Mouse (Mus musculus): ENCODE measurements at regions not wholly inside any gene's neighbourhood (a gene's known extent, or its start where the extent isn't known, plus 50 kb on each side); places are given as distances from the start of the nearest gene placed in this dataset.

DNA sequence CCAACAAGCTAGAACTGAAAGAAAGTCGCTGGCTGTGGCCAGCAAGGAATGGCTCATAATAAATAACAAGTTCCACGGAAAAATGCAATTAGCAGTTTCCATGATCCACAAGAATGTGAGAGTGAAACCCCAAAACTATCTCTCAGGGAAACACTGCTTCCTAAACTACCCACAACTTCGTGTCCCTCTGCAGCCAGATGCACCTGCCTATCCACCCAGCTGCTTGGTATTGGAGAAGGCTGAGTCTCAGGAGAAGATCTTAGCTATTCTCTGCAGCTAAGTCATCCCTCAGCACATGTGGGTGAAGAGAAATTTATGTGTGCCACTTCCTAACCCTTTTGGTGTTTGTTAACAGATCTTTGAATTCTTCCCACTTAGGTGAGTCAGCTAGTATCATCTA lies 126.4 kb upstream of the Trp63 start:
- H3K27me3 ChIP-seq (replicated peaks; ENCODE audit: control insufficient read depth, insufficient read depth, low read length) = no peaks in the 10 kb centered on the region
- no peaks in the 10 kb centered on the region for H3K9me3 ChIP-seq (ENCODE audit: control insufficient read depth, low read length)
- 71% methylated on average over 3 of the region's 3 CpGs for WGBS
- H3K4me2 ChIP-seq (ENCODE audit: low read depth, low read length) = no peak overlapping the region
- H3K9ac ChIP-seq (ENCODE audit: low read depth, low read length) = no peak overlapping the region
- ATAC-seq = no peak
- no peaks in the 10 kb centered on the region for H3K4me1 ChIP-seq (ENCODE audit: control insufficient read depth, insufficient read depth, low read length)
- no peak overlapping the region for H3K4me3 ChIP-seq (ENCODE audit: low read length)
- no peaks in the 10 kb centered on the region for H3K36me3 ChIP-seq (ENCODE audit: control insufficient read depth, insufficient read depth, low read length)
- H3K27ac ChIP-seq (ENCODE audit: low read length) = no peak overlapping the region

DNA sequence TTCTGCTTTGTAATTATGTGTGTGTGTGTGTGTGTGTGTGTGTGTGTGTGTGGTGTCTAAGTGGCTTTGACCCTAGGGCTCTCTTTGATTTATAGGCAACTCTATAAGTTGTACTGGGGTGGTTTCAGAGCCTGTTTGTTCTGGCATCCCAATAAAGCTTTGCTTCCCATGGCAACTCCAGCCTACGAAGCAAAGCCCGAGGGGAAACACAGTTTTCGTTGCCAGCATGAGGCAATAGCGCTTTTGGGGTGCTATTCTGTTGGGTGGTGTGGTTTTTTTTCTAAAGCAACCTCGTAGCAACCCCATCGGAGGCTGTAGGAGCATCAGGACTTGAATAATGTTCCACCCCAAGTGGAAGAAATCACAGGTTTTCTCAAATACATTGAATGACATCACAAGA lies 103.3 kb upstream of the Trp63 start:
- Histone ChIP-seq H3K4me1 (ENCODE audit: control insufficient read depth, insufficient read depth, low read length) (0 out of 2 replicates have a peak, but pooled peaks cover 2% of the 10 kb centered on the region), H3K27me3 (replicated peaks; ENCODE audit: control insufficient read depth, insufficient read depth, low read length) (no peaks in the 10 kb centered on the region), H3K4me3 (ENCODE audit: low read length) (no peak overlapping the region), H3K27ac (ENCODE audit: low read length) (no peak overlapping the region), H3K9me3 (ENCODE audit: control insufficient read depth, low read length) (no peaks in the 10 kb centered on the region), H3K4me2 (ENCODE audit: low read depth, low read length) (no peak overlapping the region), H3K9ac (ENCODE audit: low read depth, low read length) (no peak overlapping the region), H3K36me3 (ENCODE audit: control insufficient read depth, insufficient read depth, low read length) (no peaks in the 10 kb centered on the region)
- WGBS = 76% methylated on average over 6 of the region's 6 CpGs
- no peak for ATAC-seq

DNA sequence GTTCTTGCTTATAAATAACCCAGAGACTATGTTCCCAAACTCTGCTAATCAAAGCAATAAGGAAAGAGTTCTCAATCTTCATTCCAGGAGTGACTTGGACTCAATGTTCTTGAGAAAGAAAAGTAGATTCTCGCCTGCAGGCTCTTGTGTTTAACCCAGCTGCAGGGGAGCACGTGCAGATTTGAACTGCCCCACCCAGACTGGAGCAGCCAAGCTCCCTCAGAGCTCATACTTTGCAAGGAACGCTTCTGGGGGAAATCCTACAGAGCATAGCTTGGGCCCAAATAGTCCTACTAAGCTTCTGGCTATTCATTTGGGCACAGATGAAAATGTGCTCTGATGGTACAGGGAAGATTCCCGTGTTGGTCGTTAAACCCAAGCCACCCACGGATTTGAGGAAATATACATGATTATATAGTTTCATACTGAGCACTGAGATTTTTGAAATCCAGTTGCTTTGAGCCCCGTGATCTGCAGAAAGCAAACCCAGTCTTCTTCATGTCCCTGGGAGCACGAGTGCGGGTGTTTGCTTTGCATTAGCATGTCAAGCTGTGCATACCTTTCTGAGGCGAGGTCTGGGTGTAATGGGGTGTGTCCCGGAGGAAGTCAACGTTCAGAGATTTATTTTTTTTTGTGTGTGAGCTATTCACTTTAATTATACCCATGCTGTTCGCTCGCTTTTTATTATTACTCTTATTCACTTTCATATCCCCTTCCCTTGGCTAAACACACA lies 99.1 kb upstream of the Trp63 start:
- H3K27ac ChIP-seq (ENCODE audit: low read length) = peak overlapping the region; percentile 31; the same call in 1 of the 2 replicates
- H3K4me2 ChIP-seq (ENCODE audit: low read depth, low read length) = peak overlapping the region; percentile 31
- 0 out of 2 replicates have a peak, but pooled peaks cover 2% of the 10 kb centered on the region for H3K4me1 ChIP-seq (ENCODE audit: control insufficient read depth, insufficient read depth, low read length)
- no peak overlapping the region for H3K4me3 ChIP-seq (ENCODE audit: low read length)
- peak; percentile 98 for ATAC-seq
- H3K36me3 ChIP-seq (ENCODE audit: control insufficient read depth, insufficient read depth, low read length) = no peaks in the 10 kb centered on the region
- H3K27me3 ChIP-seq (replicated peaks; ENCODE audit: control insufficient read depth, insufficient read depth, low read length) = no peaks in the 10 kb centered on the region
- no peak overlapping the region for H3K9ac ChIP-seq (ENCODE audit: low read depth, low read length)
- WGBS = 54% methylated on average over 14 of the region's 14 CpGs
- no peaks in the 10 kb centered on the region for H3K9me3 ChIP-seq (ENCODE audit: control insufficient read depth, low read length)

DNA sequence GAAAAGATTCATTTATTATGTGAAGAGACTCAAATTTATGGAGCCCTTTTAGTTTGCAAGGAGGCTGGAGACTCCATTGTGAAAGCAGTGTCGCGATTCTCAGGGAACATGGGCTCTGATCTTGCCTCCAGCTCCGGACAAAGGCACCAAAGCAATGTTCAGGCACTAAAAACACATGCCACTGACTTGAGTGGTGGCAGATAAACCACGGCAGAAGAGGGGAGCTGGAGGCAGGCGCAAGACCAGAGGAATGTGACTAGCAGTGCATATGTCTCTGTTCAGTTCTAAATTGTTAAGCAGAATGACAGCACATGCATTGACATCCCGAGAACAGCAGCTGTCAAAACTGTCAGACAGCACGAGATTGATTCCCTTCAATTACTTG lies 98.5 kb upstream of the Trp63 start:
- Histone ChIP-seq H3K9ac (ENCODE audit: low read depth, low read length) (0 out of 2 replicates have a peak overlapping the region, but pooled peaks have one; percentile 29), H3K27me3 (replicated peaks; ENCODE audit: control insufficient read depth, insufficient read depth, low read length) (no peaks in the 10 kb centered on the region), H3K4me3 (ENCODE audit: low read length) (no peak overlapping the region), H3K4me2 (ENCODE audit: low read depth, low read length) (peak overlapping the region; percentile 31), H3K36me3 (ENCODE audit: control insufficient read depth, insufficient read depth, low read length) (no peaks in the 10 kb centered on the region), H3K9me3 (ENCODE audit: control insufficient read depth, low read length) (no peaks in the 10 kb centered on the region), H3K4me1 (ENCODE audit: control insufficient read depth, insufficient read depth, low read length) (0 out of 2 replicates have a peak, but pooled peaks cover 2% of the 10 kb centered on the region), H3K27ac (ENCODE audit: low read length) (0 out of 2 replicates have a peak overlapping the region, but pooled peaks have one; percentile 30)
- 44% methylated on average over 7 of the region's 7 CpGs for WGBS
- peak; percentile 51 for ATAC-seq

DNA sequence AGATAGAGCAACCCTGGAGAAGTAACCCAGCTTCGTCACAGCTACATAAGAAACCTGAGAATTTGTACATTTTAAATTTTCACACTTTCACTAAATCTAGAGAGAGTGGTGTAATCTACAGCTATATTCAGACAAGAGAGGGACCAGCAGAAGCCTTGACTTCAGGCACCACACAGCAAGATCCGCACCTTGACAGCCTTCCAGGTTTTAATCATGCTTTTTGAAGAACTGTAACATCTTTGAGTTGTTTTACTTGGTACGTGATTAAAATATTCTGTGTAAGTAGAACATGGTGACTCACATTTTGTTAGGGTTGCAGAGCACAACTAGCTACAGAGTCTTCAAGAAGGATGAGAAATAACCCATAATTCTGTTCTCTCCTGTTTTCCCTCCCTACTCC lies 97.6 kb upstream of the Trp63 start:
- 87% methylated on average over 3 of the region's 3 CpGs for WGBS
- no peak for ATAC-seq
- Histone ChIP-seq H3K9me3 (ENCODE audit: control insufficient read depth, low read length) (no peaks in the 10 kb centered on the region), H3K4me3 (ENCODE audit: low read length) (no peak overlapping the region), H3K36me3 (ENCODE audit: control insufficient read depth, insufficient read depth, low read length) (no peaks in the 10 kb centered on the region), H3K9ac (ENCODE audit: low read depth, low read length) (no peak overlapping the region), H3K27me3 (replicated peaks; ENCODE audit: control insufficient read depth, insufficient read depth, low read length) (no peaks in the 10 kb centered on the region), H3K4me1 (ENCODE audit: control insufficient read depth, insufficient read depth, low read length) (0 out of 2 replicates have a peak, but pooled peaks cover 2% of the 10 kb centered on the region), H3K27ac (ENCODE audit: low read length) (no peak overlapping the region), H3K4me2 (ENCODE audit: low read depth, low read length) (no peak overlapping the region)

DNA sequence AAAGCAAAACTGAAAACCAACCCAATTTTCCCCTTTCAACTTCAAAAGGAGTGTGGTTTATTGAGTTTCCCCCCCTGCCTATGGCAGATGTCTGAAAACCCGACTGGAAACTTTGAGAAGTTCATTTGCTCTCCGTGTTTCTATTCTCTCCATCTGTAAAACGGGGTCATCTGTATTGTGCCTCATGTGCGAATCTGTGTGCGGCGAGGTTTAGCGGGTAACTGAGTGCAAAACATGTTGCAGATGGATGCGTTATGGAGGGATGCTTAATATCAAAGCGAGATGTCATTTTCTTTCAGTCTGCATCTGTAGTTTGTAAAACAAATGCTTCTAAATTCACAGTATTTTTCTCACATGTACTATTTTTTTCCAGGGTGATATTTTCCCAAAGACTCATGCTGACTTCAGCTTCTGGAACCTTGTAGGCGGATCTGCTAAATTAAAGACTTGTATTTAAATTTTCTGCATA lies 95.7 kb upstream of the Trp63 start:
- H3K4me1 ChIP-seq (ENCODE audit: control insufficient read depth, insufficient read depth, low read length) = 0 out of 2 replicates have a peak, but pooled peaks cover 2% of the 10 kb centered on the region
- no peaks in the 10 kb centered on the region for H3K27me3 ChIP-seq (replicated peaks; ENCODE audit: control insufficient read depth, insufficient read depth, low read length)
- no peak overlapping the region for H3K9ac ChIP-seq (ENCODE audit: low read depth, low read length)
- H3K4me2 ChIP-seq (ENCODE audit: low read depth, low read length) = no peak overlapping the region
- no peaks in the 10 kb centered on the region for H3K36me3 ChIP-seq (ENCODE audit: control insufficient read depth, insufficient read depth, low read length)
- ATAC-seq = no peak
- WGBS = 78% methylated on average over 10 of the region's 10 CpGs
- no peak overlapping the region for H3K27ac ChIP-seq (ENCODE audit: low read length)
- H3K4me3 ChIP-seq (ENCODE audit: low read length) = no peak overlapping the region
- no peaks in the 10 kb centered on the region for H3K9me3 ChIP-seq (ENCODE audit: control insufficient read depth, low read length)

DNA sequence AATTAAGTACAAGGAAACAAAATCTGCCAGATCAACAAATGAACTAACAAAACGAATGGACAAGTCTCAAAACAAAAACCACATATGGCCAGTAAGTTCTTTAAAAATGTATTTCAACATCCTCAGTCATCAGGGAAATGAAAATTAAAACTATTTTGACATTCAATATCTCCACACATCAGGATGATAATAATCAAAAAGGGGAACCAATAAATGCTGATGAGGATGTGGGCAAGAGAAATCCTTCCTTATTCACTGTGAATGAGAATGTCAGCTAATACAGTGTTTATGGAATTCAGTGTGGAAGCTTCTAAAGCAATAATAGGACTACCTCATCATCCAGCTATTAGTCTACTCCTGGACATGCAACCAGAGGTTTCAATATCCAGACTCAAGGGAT lies 86.1 kb upstream of the Trp63 start:
- no peak overlapping the region for H3K9ac ChIP-seq (ENCODE audit: low read depth, low read length)
- H3K4me3 ChIP-seq (ENCODE audit: low read length) = no peak overlapping the region
- WGBS = 77% methylated on average over 1 of the region's 1 CpGs

DNA sequence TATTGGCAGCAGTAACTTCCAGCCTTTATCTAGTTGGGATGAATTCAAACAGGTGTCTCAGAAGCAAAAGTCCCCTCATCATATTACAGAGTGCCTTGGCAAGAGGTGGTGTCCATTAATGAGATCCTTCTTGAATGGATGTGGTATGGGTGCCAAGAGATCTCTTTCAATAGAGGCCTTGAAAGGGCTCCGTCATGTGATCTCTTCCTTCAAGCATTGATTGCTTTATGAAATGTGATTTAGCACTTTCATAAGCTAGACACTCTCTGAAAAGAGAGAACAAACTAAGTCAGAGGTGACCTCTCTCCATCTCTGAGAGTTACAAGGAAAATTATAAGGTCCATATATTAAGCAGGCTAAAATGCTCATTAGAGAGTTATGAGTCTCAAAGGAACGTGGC lies 80.4 kb upstream of the Trp63 start:
- no peak for ATAC-seq
- Histone ChIP-seq H3K9me3 (ENCODE audit: control insufficient read depth, low read length) (no peaks in the 10 kb centered on the region), H3K4me3 (ENCODE audit: low read length) (no peak overlapping the region), H3K27ac (ENCODE audit: low read length) (no peak overlapping the region), H3K4me2 (ENCODE audit: low read depth, low read length) (no peak overlapping the region), H3K27me3 (replicated peaks; ENCODE audit: control insufficient read depth, insufficient read depth, low read length) (no peaks in the 10 kb centered on the region), H3K9ac (ENCODE audit: low read depth, low read length) (no peak overlapping the region), H3K36me3 (ENCODE audit: control insufficient read depth, insufficient read depth, low read length) (no peaks in the 10 kb centered on the region), H3K4me1 (ENCODE audit: control insufficient read depth, insufficient read depth, low read length) (no peaks in the 10 kb centered on the region)
- WGBS = 84% methylated on average over 2 of the region's 2 CpGs

More for the DNA sequence above, 86.1 kb upstream of the Trp63 start:
- Histone ChIP-seq H3K4me2 (ENCODE audit: low read depth, low read length) (no peak overlapping the region), H3K4me1 (ENCODE audit: control insufficient read depth, insufficient read depth, low read length) (no peaks in the 10 kb centered on the region), H3K36me3 (ENCODE audit: control insufficient read depth, insufficient read depth, low read length) (no peaks in the 10 kb centered on the region), H3K9me3 (ENCODE audit: control insufficient read depth, low read length) (no peaks in the 10 kb centered on the region), H3K27ac (ENCODE audit: low read length) (no peak overlapping the region), H3K27me3 (replicated peaks; ENCODE audit: control insufficient read depth, insufficient read depth, low read length) (no peaks in the 10 kb centered on the region)
- no peak for ATAC-seq

DNA sequence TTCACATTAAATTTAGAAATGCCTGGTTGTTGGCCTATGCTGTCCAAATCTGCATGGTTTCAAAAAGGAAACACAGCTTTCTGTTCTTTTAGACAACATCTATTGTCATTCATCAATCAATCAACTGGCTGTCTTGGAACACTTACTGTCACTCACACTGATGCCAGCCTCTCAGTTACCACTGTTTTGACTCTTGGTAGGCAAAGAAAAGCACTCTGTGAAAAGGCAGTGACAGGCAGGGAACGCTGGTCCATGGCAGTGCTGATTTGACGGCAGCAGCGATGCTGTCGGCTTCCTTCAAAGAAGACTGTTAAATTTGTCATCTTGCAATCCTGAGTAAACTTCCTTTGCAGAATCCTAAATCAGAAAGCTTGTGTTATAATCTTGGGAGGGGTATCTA lies 68.3 kb upstream of the Trp63 start:
- no peaks in the 10 kb centered on the region for H3K9me3 ChIP-seq (ENCODE audit: control insufficient read depth, low read length)
- H3K9ac ChIP-seq (ENCODE audit: low read depth, low read length) = no peak overlapping the region
- no peaks in the 10 kb centered on the region for H3K27me3 ChIP-seq (replicated peaks; ENCODE audit: control insufficient read depth, insufficient read depth, low read length)
- WGBS = 68% methylated on average over 4 of the region's 4 CpGs
- no peaks in the 10 kb centered on the region for H3K36me3 ChIP-seq (ENCODE audit: control insufficient read depth, insufficient read depth, low read length)
- no peak overlapping the region for H3K4me3 ChIP-seq (ENCODE audit: low read length)
- H3K4me1 ChIP-seq (ENCODE audit: control insufficient read depth, insufficient read depth, low read length) = no peaks in the 10 kb centered on the region
- no peak overlapping the region for H3K27ac ChIP-seq (ENCODE audit: low read length)
- no peak overlapping the region for H3K4me2 ChIP-seq (ENCODE audit: low read depth, low read length)
- no peak for ATAC-seq

DNA sequence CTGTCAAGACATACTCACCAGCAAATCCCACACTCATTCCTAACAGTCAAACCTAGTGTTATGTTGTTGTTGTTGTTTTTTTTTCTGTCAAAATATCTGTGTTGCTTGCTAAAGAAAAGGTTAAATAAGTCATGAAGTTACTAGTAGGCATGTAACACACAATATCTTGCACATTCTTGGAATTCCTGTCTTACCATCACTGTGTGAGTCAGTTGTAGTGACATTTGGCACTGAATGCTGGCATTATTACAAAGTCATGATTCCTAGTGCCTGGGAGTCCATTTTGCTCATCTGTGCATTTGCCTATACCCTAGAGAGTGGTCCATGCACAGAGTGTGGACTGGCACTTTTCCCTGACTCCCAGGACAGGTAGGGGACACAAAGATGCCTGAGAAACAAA lies 67.9 kb upstream of the Trp63 start:
- no peak overlapping the region for H3K9ac ChIP-seq (ENCODE audit: low read depth, low read length)
- H3K27ac ChIP-seq (ENCODE audit: low read length) = no peak overlapping the region
- H3K27me3 ChIP-seq (replicated peaks; ENCODE audit: control insufficient read depth, insufficient read depth, low read length) = no peaks in the 10 kb centered on the region
- no peaks in the 10 kb centered on the region for H3K4me1 ChIP-seq (ENCODE audit: control insufficient read depth, insufficient read depth, low read length)
- no peaks in the 10 kb centered on the region for H3K9me3 ChIP-seq (ENCODE audit: control insufficient read depth, low read length)
- H3K36me3 ChIP-seq (ENCODE audit: control insufficient read depth, insufficient read depth, low read length) = no peaks in the 10 kb centered on the region
- no peak overlapping the region for H3K4me2 ChIP-seq (ENCODE audit: low read depth, low read length)
- no peak for ATAC-seq
- H3K4me3 ChIP-seq (ENCODE audit: low read length) = no peak overlapping the region
